Mouse (Mus musculus): ENCODE data around the gene Swsap1.

The Swsap1 gene

DNA sequence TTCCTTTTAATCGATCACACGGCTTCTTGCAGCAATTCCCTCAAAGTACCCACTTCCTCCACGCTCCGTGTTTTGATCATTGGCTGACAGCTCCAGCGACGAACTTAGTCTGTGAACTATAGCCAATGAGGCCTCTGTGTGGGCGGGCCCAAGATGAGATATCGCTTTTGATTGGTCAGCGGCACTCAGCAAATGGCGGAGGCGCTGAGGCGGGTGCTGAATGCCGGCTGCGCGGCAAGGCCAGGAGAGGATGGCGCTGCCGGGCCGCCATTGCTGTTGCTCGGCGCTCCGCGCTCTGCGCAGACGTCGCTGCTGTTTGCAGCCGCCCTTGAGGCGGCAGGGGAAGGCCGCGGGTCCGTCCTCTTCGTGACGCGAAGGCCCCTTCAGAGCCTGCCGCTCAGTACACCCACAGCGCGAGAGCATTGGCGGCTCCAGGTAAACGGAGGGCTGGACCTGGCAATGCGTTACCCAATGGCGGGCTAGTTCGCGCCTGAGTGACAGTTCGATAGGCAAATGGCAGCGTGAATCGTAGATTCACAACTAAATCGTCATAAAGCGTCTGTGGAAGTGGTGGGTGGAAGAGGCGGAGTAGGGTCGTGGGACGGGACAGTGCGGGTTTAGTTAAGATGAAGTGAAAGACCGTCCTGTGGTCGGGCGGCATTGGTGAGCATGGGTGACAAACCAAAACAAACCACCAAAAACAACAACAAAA is at the start of gene Swsap1:
TSS of gene Swsap1 (plus strand) at position 186 of the 712 bp plus-strand sequence.
- peak; percentile 100 for DNase-seq

DNA sequence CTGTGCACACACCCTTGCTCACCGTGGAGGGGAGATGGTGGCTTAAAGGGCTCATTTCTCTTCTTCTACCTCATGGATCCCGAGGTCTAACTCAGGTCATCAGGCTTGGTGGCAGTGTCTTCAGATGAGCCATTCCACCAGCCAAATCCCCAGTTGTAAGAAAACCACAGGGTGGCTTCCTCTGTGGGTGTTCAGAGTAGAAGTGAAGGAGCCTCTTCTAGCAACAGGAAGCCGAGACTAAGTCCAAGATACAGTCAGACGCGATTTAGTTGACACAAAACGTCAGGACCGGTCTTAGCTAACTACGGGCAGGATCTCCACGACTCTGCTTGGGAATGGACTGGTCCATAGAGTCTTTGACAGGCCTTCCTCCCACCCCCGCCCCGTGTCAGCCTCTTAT is 47.3 kb upstream of the Swsap1 start:
- DNase-seq: no peak

DNA sequence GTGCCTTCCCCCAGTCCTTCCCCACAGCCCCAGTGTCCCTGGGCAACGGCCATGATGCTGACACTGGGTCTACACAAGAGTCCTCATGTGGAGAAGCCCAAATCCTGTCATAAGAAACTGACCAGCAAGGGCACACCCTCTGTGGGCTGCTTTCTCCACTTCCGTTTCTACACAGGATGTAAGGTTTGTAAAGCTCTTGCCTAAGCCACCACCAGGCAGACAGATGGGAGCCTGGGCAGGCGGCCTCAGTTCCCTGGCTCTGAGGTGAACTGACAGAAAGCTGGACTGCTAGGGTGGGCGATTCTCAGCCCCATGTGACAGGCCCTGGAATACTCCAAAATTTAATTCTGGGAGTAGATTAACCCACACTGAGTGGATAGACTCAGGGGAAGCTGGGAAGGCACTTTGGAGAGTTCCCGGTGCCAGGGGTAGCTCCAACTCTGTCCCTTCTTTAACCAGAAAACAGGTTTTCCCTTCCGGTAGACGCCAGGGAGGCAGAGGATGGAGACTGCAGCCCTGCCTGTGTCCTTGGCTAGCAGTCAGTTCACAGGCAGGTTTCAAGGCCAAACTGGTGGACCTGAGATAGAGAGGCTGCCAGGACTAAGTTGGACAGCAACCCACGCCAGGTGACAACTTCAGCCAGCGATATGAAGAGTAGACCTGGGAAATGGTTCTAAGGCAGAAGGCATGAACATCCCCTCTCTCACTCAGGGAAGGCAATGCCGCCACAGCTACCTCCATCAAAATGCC is 45.9 kb upstream of the Swsap1 start:
- no peak for DNase-seq

DNA sequence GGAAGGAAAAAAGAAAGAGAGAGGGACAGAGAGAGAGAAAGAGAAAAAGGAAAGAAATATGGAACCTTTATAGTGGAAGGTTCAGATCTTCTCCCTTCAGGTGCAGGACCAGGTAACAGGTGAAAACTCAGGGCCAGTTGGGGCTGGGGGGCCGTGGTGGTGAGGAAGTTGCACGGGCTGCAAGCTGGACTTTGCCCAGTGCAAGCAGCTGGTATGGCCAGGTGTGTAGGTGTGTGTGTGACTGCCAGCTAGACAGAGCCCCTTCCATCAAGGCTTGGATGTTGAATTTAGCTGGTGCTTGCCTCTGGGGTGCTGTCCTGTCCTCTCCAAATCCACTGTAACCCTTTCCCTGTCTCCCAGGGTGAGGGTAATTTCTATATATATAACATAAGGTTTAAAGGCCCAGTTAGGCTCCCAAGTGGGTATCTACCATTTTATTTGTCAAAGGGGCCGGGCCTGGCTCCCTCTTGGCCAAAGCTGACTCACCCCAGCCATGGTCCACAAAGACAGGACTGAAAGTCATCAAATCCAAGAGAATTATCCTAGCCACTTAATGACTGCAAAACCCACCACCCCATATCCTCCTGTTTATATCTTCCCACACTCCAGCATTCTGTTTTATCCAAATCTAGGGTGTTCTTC is 38.6 kb upstream of the Swsap1 start:
- DNase-seq: no peak

DNA sequence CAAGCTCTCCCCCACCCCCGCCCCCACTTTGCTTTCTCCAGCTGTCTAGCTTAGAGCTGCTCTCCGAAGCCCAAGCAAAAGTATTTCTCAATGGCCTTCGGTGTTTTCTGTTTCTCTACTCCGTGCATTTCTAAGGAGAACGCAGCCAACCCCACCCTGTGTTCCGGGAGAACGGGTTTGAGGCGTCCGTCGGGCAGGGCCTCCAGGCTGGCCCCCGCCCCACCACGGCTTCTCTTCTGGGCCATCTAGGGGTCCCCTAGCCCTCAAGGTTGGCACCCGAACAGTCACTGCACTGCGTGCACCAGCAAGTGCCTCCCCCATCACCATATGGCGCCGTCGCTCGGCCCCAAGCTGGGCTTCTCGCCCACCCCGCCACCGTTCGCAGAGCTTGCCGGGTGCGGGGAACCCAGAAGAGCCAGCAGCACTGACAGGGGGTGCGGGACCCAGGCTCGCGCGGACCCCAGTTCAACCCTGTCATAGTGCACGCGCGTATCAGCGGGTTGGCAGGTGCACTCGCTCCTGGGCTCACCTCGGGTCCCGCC is 38.0 kb upstream of the Swsap1 start:
- no peak for DNase-seq

DNA sequence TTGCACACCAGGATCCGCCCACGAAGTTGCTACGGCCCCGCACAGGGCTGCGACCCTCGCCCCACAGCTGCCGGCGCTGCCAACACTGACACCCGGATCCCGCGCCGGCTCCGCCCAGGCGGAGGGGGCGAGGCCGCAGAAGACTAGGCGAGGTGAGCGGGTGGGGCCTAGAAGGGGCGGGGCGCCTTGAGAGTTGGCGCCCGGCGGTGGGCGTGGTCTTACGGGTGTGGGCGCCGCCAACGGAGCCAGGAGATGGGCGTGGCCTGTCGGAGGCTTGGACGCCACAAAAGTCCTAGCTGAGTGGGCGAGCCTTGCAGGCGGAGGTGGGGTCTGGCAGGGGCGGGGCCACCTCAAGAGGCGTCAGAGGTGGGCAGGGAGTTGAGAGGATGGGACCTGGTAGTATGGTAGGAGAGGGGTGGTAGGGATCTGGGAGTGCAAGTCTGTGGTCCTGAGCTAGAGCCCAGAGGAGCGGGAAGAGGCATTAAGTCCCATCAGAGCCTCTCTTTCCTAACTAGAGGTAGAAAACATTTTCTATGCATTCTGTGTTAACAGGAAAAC is 37.4 kb upstream of the Swsap1 start, which contains the start of gene Rab3d:
TSS of gene Rab3d (minus strand) at position 158 of the 558 bp plus-strand sequence.
- peak; percentile 86 for DNase-seq

DNA sequence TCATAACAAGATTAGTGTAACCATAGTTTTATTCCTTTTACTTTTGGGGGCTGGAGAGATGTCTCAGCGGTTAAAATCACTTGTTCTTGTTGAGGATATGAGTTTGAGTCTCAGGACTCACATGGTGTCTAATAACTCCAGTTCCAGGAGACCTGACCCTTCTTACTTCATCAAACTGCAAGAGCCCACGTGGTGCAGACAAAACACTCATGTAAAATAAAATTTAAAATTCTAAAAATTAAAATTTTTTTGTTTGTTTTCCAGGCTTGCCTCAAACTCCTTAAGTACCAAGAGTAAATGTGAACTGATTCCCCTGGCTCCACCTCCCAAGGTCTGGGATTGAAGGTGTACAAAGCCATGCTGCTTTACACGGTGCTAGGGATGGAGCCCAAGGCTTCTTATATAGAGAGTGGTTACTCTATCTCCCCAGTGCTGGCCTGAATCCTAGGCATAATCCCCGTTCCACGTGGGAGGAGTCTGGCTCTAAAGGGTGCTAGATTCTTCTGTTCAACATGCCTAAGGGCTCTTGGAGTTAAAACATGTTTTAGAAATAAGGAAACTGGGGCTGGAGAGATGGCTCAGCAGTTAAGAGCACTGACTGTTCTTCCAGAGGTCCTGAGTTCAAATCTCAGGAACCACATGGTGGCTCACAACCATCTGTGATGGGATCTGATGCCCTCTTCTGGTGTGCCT is 36.7 kb upstream of the Swsap1 start:
- no peak for DNase-seq

DNA sequence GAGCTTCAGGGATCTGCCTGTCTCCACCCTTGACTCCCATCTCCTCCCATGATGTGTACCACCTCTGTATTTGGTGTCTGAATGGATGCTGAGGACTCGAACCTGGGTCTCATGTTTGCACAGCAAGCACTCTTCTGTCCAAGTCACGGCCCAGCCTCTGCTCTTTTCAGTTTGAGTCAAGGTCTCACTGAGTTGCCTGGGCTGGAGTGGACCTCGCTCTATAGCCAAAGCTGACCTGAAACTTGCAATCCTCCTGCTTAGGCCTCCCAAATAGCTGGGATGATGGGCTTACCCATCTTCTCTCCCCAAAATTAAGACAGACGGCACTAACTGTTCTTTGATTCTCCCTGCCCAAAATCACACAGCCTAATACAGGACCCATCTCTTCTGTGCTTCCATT is 32.5 kb upstream of the Swsap1 start:
- no peak for DNase-seq

DNA sequence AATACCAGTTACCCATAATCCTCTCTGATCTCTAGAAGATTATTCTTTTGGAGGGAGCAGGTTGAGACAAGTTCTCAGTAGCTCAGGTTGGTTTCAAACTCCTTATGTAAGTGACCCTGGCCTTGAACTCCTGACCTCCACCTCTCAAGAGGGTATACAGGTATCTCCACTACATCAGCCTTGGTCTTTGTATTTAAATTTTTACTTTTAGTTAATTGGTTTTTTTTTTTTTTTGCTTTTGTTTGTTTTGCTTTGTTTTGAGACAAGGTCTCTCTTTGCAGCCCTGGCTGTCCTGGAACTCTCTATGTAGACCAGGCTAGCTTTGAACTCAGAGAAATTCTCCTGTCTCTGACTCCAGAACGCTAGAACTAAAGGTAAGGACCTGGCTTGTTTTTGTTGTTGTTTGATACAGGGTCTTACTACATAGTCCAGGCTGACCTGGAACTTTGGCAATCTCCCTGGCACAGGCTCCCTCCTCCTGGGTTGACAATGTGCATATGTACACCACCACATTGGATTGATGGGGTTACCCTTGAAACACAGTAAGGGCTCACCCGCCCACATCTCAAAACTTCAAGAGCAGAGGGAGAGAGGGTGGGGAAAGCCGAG is 32.0 kb upstream of the Swsap1 start:
- DNase-seq: no peak

DNA sequence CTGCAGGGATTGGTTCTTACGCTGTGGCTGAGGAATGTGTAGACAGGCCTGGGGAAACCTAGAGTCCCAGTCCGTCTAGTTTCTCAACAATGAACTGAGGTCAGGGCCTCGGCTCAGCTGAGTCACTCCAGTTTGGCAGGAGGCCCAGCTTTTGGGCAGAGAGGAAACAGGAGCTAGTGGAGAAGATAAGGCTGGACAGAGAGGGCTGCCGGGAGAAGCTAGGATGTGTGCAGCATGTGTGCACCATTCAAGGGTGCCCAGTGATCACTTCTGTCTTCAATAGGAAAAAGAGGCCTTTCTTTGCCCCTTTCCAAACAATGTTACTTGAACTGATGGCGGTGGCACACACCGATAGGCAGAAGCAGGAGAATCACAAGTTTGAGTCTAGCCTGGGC is 31.5 kb upstream of the Swsap1 start:
- DNase-seq: peak; percentile 55

DNA sequence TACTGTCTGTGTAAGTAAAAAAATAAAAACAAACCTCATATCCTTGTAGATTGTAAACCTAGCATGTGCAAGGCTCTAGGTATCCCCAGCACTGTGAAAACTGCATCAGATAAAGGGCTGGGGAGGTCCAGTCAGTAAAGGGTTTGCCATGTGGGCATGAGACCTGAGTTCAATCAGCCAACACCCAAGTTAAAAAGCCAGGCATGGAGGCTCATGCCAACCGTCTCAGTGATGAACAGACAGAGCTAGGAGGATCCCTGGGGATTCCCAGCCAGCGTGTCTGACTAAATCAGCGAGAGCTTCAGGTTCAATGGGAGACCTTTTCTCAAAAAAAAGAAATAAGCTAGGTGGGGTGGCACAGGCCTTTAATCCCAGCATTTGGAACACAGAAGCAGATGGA is 30.5 kb upstream of the Swsap1 start:
- DNase-seq: no peak

DNA sequence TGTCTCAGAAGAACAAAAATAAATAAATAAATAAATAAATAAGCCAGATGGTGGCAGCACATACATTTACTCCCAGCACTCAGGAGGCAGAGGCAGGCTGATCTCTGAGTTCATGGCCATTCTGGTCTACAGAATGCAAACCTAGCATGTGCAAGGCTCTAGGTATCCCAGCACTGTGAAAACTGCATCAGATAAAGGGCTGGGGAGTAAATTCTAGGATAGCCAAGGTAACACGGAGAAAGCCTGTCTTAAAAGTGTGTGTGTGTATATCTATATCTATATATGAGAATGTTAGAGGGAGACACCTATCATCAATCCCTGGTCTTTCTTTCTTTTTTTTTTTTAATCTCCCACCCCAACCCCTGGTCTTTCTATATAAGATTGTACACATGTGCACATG is 30.0 kb upstream of the Swsap1 start:
- DNase-seq: no peak

DNA sequence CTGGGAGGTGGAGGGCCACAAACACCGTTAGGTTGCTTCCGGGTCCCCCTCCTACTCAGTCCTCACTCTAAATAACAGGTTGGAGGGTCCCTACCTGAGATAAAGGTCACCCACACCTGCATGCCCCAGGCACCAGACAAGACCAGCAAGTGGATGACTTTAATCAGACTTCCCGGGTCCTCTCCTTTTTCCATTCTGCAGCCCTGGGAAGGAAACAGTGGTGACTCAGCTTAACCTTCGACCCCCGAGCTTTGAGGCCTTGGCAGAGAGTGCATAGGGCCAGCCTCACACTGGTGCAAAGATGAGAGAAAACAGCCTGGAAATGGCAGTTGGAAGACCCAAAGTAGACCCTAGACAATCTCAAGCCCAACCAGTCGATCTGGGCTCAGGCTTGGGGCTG is 29.4 kb upstream of the Swsap1 start:
- no peak for DNase-seq

DNA sequence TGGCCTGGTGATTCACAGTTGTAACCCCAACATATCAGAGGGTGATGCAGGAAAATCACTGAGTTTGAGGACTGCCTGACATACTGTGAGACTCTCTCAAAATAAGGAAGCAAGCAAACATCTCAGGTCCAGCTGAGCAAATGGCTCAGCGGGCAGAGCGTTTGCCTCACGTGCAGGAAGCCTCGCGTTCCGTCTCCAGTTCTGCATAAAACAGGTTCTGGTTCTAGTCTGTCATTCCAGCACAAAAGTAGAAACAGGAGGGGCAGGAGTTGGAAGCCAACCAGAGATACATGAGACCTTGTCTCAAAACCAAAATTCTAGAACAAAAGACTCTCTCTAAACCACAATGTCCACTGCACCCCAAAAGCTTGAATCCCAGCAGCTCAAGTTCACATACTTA is 28.8 kb upstream of the Swsap1 start:
- no peak for DNase-seq

DNA sequence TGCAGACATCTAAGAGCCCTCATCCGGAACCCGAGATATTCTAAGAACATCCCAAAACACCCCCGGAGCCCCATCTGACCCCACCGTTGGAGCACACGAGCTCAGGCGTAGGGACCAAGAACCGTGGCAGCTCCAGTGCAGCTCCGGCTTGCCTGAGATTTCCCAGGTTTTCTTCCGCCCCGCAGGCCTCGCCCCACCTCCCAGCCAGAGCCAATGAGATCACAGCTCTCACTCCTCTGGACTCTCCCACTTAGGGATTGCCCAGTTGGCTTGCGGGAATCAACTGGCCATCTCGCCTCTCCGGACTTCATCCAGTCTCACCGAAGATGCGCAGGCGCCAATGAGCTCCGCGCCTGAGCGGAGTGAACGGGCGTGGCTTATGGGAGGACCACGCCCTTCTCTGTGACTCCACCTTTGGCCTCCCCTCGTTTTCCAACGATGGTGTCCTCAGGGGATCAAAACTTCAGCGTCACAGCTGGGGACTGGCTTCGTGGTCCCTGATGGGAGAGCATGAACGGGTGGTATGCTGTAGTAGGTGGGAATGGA is 28.3 kb upstream of the Swsap1 start, which contains the start of the genes Ccdc159 and Tmem205:
TSS of gene Ccdc159 (plus strand) at position 264 of the 546 bp plus-strand sequence.
TSS of gene Tmem205 (minus strand) at position 349 of the 546 bp plus-strand sequence.
- peak; percentile 90 for DNase-seq

DNA sequence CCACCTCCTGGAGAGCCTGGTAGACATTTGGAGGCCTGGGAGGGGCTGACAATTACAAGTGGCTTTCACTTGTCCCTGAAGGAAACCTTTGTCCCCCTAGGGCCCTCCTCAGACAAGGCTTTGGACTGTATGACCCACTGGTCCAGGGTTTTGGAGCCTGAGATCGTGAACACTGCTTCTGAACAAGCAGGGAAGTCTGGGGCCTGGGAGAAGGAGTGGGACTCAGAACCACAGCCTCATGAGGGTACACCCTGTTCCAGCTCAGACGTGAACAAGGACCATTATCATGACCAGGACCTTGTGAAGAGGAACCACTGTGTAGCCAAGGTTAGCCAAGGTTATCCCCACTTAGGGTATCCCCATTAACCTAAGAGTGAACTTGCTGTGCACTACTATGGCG is 26.3 kb upstream of the Swsap1 start:
- DNase-seq: no peak

DNA sequence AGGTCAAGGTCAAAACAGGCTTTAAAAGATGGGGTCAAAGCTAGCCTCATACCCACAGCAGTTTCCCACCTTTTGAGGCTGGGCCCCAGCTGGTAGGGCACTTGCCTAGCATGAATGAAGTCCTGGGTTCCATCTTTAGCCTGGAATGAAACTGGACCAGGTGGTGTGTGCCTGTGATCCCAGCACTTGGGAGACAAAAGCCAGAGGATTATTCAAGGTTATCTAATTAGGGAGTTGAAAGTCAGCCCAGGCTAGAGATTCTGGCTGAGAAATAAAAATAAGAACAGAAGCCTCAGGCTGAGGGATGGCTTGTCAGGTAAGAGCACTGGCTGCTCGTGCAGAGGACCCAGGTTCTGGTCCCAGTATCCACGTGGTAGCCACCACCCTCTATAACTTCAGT is 23.5 kb upstream of the Swsap1 start:
- no peak for DNase-seq

DNA sequence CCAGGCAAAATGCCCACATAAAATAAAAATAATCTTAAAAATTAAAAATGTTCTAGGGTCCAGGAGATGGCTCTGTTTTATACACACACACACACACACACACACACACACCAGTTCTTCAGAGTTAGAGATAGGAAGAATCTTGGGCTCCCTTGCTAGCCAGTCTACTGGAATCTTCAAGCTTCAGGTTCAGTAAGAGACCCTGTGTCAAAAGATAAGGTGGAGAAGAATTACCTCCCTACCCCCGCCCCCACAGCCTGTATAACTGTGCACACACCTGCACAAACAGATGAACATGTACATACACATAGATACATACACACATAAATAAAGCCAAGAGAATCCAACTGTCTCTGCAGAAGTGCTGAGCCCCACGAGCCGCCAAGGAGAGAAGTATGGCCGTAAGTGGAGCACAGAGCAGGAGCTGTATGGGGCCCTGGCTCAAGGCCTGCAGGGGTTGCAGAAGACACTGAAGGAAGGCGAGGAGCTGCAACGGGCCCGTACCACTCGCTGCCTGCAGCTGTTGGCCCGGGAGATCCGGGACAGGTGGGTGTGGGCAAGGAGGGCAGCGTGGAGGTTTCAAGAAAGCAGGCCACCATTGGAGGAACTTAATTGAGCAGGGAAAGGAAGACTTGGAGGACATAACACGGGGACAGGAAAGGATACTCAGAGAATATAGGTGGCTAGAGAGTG is 23.0 kb upstream of the Swsap1 start:
- DNase-seq: no peak

DNA sequence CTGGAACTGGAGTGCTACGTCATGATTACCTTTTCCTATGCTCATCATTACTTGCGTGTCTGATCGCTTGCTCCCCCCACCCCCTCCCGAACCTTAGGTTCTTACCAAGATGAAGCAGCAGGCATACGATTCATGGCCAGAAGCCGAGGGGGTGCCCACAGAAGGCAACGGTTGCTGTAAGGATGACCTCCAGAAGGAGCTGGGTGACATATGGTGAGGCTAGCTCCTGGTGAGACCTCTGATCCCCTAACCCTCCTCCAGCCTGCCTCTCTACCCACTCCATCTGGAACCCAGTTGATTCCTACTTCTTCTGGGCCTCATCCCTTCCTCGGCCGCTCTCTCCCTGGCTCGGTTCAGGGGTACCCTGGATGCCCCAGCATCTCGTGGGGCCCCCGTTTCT is 21.5 kb upstream of the Swsap1 start:
- no peak for DNase-seq

DNA sequence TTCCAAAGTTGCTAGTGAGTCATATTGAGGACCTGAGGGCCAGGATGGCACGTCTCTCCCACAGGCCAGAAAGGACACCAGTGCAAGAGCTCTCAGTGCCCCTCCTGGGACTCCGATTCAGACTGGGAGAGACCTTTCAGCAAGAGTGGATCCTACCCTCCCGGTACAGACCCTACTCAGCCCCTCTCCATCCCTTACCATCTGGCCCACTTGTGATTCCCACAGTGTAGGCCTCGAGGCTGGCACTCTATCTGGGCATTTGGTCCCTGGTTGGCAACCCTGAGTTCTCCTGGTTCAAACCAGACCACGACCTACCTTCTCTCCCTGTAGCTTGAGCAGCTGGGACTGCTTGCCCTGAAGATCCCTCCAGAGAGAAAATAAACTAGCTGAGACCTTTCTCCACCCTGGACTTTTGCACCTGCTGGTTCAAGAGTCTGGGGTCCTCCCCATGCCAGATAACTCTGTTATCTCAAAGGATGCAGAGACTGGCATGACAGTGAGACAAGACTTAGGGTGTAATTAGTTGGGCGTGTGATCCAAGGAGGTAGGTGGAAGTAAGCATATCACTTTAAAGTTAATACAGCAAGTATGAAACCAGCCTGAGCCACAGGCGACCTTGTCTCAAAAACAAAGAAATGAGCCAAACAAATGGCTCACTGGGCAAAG is 20.0 kb upstream of the Swsap1 start:
- no peak for DNase-seq

Measured in cerebellum, adult 8-10 months (tissue).